Mouse (Mus musculus) lung, adult 18-20 months (tissue): ENCODE measurements at regions not wholly inside any gene's neighbourhood (a gene's known extent, or its start where the extent isn't known, plus 50 kb on each side); places are given as distances from the start of the nearest gene placed in this dataset.

ENCODE experiments used
- DNase-seq, 2 experiments: peaks; one replicate each; pipeline ENCODE4 v3.0.0; 2022; ENCODE audit warnings: mixed read lengths in 2 of 2

DNA sequence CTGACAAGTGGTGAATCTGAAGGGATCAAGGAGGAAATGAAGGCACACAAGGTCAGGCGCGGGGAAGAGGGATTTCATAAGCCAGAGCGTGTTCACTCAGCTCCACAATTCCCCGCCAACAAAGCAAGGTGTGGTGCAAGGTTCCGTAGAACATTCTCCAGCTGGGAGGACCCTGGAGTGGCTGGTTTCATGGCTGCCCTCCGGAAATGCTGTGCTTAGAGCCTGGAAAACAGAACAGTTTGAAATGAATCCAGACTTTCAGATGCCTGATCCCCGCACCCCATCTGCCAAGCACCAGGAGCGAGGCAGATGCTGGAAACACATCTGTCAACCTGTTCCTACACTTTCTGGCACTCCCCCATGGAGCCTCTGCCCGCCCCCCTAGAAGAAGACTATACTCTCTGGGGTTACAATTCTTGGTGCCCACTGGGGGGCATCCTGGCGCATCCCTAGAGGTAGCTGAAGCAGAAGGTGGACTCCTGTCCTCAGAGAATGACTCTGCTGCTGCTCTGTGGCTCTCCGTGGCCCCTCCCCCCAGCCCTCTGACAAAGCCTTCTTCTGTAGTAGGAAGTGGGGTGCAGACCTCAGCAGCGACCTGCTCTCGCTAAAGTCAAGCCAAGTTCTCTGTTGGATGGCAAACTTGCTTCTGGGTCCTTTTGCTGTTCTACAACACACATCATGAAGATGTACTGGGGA is 54.5 kb upstream of the Mafb start:
- DNase-seq = peak in 1 of 2 experiments; percentile 3

GRCm38 (mm10) chr2:160424491-160424890 is 57.6 kb upstream of the Mafb start:
- DNase-seq = no peak

DNA sequence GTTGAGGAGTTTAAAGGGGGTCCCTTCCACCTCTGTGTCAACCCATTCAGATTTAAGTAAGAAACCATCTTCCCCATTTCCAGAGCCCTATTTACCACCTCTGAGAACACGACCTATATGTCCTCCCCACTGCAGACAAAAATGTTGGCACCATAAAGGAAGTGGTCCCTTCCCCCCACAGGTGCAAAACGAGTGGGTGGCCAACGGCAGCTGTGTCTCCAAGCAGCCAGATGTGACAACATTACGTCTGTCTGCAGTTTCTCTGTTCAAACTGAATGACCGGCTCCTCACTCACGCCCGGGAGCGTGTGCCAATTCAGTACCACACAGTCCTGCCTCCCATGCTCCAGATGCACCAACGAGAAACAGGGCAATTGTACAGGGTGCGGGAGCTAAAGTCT is 60.6 kb upstream of the Mafb start:
- no peak for DNase-seq

GRCm38 (mm10) chr2:160433252-160433651 is 66.4 kb upstream of the Mafb start:
- peak in 1 of 2 experiments; percentile 14 for DNase-seq

- no peak for DNase-seq
Measured at GRCm38 (mm10) chr2:160434701-160435100, 67.8 kb upstream of the Mafb start.

DNA sequence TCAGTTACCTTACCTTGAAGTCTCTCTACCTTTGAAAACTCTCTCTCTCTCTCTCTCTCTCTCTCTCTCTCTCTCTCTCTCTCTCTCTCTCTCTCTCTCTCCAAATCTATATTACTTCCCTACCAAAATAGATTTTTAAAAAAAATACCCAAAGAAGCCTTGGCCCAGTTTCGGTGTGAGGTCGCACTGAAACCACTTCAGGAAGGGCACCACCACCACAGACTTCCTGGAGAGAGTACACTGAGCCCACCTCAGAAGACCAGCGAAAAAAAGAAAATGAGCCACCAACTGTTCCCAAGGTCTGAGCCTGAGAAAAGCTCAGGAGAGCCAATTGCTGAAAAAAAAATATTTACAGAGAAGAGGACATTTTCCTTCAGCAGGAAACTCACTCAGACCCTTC is 68.8 kb upstream of the Mafb start:
- DNase-seq = no peak

DNA sequence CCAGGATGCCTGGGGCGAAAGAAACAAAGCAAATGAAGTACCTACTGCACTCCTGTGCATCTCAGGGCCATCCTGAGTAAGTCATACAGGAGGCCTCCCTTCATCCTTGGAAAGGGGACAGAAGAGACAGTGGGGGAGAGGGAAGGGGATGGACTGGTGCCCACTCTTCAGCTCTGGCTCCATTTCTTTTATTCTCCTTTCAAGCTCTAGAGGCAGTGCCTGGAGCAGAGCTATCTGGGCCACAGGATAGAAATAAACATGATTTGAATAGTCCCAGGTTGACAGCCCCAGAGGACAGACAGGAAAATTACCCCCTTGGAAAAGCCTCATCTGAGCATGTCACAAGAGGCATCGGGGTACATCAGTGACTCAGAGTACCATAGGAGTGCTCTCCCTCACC is 72.2 kb upstream of the Mafb start:
- DNase-seq = no peak

- DNase-seq = no peak
Measured at GRCm38 (mm10) chr2:160440236-160440635, 73.4 kb upstream of the Mafb start.

DNA sequence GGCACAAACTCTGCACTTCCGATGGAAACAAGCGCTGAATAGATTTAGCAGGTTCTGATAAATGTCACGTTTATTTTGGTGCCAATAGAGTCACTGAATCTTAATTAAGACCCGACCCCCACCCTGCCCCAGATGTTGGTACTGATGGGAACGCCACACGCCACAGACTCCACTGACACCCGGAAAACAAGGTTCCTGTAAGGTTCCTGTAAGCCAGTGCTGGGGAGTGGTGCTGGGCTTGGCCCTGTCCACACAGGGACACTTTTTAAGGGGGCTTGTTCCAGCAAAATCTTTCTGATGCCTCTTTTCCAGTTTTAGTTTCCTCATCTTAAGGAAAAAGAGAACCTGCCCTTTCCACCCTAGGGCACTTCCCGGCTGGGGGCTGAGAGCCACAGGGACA is 84.2 kb upstream of the Mafb start:
- DNase-seq = no peak

DNA sequence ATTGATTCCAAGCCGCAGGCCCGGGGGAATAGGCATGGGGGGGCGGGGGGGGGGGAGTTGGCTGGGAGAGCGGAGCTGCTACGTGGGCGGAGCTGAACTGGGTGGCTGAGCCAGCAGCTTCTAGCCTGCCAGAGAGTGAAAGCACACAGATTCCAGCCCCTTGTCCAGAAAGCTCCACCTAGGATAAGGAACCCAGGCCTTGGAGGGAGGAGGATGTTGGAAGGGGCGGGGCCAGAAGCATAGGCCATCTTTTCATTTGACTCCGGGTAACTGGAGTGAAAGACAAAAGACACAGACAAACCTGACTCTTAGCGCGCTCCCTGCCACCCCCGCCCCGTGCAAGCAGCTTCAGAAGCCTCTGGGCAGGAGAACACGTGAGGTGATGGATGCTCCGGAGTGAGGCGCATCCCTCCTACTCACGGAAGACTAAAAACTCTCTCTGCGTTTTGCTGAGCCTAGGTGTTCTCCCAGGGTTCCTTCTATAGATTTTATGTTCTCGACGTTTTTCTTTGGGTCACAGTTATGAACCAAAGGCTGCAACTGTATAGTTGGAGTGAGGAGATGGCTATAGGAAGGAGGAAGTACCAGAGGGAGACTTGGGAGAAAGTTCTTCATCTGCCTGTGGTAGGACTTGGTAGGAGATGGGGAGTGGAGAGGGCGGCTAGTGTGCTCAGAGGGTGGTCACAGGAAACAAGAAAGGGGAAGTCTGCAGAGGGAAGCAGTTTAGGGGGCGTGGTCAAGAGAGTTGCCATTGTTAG is 84.8 kb upstream of the Mafb start:
- DNase-seq = peak; percentile 56 to 58

- no peak for DNase-seq
Measured at GRCm38 (mm10) chr2:160452239-160452530, 85.3 kb upstream of the Mafb start.

DNA sequence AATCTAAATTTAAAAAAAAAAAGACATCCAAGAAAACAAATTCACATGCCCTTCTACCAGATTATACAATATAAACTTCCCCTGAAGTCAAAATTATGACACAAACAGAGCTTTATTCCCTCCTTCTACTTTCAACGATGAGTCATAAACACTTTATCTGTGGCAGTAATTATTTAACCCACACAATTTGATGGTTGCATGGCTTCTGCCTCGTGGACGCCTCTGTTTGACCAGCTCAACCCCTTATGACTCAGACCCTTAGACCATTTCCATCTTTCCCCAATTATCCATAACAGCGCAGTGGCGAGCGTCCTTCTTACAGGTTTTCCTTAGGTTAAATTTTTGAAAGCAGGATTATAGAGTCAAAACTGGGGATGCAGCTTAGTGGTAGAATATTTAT is 85.9 kb upstream of the Mafb start:
- no peak for DNase-seq

DNA sequence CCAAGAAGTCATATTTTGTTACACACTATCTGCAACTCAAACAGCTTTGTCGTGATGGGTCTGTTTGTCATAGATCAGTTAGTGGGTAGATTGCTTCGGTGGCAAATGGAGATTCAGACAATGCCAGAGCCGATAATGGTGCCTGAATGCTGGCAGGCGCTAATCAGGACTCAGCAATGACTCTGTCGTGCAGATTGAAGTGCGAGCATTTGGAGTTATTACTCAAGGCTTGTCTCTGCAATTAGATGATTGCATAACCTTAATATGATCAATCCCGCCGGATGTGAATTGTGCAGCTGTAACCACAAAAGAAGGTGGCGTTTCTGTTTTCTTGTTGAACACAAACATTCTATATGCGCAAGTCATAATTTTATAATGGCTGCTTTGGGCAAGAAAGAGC is 88.8 kb upstream of the Mafb start:
- DNase-seq = no peak

- no peak for DNase-seq
Measured at GRCm38 (mm10) chr2:160456681-160457080, 89.8 kb upstream of the Mafb start.

GRCm38 (mm10) chr2:160471561-160471960 is 104.7 kb upstream of the Mafb start:
- DNase-seq = no peak

- no peak for DNase-seq
Measured at GRCm38 (mm10) chr2:160476181-160476580, 109.3 kb upstream of the Mafb start.

GRCm38 (mm10) chr2:160479240-160479639 is 112.4 kb upstream of the Mafb start:
- DNase-seq = no peak

- no peak for DNase-seq
Measured at GRCm38 (mm10) chr2:160485097-160485496, 118.2 kb upstream of the Mafb start.

DNA sequence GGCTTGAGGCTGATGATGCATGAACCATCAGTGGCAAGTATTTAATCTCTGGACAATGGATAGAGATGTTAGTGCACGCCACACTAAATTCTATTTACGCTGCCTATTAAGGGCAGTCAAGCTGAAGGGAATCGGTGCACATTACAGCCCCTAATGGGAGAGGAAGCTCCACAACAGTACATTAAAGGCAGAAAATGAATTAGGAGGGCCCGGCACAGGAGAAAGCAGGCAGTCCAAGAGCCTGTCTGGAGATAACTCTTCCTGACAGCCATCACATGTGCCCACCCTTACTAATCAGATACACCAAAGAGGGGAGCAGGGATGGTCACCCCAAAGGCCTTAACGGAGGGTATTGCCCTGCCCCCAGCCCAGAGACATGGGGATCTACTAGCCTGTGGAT is 118.7 kb upstream of the Mafb start:
- no peak for DNase-seq

- no peak for DNase-seq
Measured at GRCm38 (mm10) chr2:160499726-160500125, 132.9 kb upstream of the Mafb start.

GRCm38 (mm10) chr2:160502901-160503300 is 136.0 kb upstream of the Mafb start:
- no peak for DNase-seq

DNA sequence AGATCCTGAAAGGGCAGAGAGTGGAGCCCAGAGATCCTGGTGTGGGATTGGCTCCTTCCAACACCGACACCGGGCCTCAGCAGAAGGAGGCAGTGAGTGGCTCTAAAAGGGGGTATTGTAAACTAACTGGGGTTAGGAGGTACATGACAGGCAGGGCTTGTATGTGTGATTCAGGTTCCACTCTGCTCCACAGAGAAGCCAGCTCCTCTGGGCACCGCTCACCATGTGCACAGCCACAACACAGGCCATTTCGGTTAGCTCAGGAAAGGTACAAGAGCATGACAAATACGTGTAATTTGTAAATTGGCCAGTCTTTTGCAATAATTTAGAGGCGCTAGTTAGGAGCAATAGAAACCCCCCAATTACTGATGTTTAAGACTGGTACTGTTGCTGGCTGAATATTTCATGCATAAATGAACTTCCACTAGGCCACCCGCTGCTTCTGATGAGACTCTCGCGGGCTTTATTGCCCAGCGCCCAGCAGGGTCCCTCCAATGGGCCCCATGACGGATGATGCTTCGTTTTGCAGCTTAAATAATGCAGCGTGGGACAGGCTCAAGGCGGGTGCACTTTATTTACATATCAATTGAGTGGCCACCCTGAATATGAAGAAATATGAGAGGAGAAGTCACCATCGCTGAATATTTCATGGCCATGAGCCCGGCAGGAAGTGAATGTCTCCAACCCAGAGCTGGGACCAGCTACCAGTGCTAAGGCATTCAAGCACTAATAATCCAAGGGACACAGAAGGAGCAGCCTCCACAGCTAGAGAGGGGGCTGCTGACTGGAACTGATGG is 136.9 kb upstream of the Mafb start:
- no peak for DNase-seq

- no peak for DNase-seq
Measured at GRCm38 (mm10) chr2:160504394-160504657, 137.5 kb upstream of the Mafb start.

DNA sequence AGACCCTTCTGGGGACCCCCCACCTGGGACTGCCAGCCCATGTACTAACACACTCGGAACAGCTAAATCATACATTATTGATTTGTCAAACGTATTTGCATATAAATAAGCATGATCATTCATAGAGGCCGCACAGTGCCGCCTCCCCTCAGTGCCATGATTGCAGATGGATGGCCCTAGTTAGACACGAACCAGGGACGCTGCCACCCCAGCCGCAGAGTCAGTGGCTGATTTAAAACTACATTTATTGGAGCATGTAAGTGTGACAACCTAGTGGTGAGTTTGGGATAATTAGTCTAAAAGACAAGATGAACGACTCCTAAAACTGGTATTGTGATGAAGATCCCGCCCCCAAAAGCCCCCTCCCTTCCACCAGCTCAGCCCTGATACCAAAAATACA is 138.3 kb upstream of the Top1 start:
- no peak for DNase-seq
